Mouse (Mus musculus) MEL (cell line): ENCODE measurements around the gene Rabl2. TPM values are rescaled to one million over a fixed set of nuclear protein-coding genes. Genes with fewer than 3 reads are reported as not detected.

Source experiments
- DNase-seq: peaks from one replicate; pipeline ENCODE4 v3.0.0; 2011; ENCODE audit warnings: low read depth, low spot score
- H3K27ac ChIP-seq: 2 replicates; pipeline ENCODE4 v1.5.1; 2012; ENCODE audit warnings: low read depth, mild to moderate bottlenecking, control low read depth, low read length, moderate library complexity; ENCODE audit not compliant: control insufficient read depth
- H3K27me3 ChIP-seq, 2 experiments: fragments of 150-350 bp in 1 of 2; sonication (generic) in 1 of 2; 2 replicates each; pipeline ENCODE4 v1.6.1; 2012; ENCODE audit warnings: low read length in 2 of 2, mild to moderate bottlenecking in 2 of 2, improper control_type of control experiment in 1 of 2, moderate library complexity in 1 of 2; ENCODE audit not compliant: insufficient read depth in 2 of 2, control insufficient read depth in 1 of 2
- H3K36me3 ChIP-seq, 2 experiments: 2 replicates each; pipeline ENCODE4 v1.6.1; 2012 to 2014; ENCODE audit warnings: low read length in 2 of 2, improper control_type of control experiment in 1 of 2, inconsistent platforms in 1 of 2, mild to moderate bottlenecking in 1 of 2; ENCODE audit not compliant: insufficient read depth in 2 of 2, control insufficient read depth in 1 of 2
- H3K4me1 ChIP-seq, 2 experiments: fragments of 150-350 bp in 1 of 2; sonication (generic) in 1 of 2; 2 replicates each; pipeline ENCODE4 v1.6.1; 2012; ENCODE audit warnings: low read length in 2 of 2, improper control_type of control experiment in 1 of 2, mild to moderate bottlenecking in 1 of 2; ENCODE audit not compliant: insufficient read depth in 2 of 2, control insufficient read depth in 1 of 2
- H3K4me3 ChIP-seq, 2 experiments: fragments of 150-350 bp in 1 of 2; sonication (generic) in 1 of 2; 2 replicates each; pipeline ENCODE4 v1.5.1; 2012; ENCODE audit warnings: low read depth in 2 of 2, low read length in 2 of 2, mild to moderate bottlenecking in 2 of 2, moderate library complexity in 2 of 2, control low read depth in 1 of 2, improper control_type of control experiment in 1 of 2; ENCODE audit not compliant: control insufficient read depth in 1 of 2, insufficient read depth in 1 of 2
- H3K79me2 ChIP-seq: 2 replicates; pipeline ENCODE4 v1.6.1; 2012; ENCODE audit warnings: mild to moderate bottlenecking, low read length, moderate library complexity; ENCODE audit not compliant: control insufficient read depth, poor library complexity, insufficient read depth
- H3K9ac ChIP-seq: 2 replicates; pipeline ENCODE4 v1.6.1; 2012; ENCODE audit warnings: low read depth, mild to moderate bottlenecking, control low read depth, low read length, moderate library complexity; ENCODE audit not compliant: control insufficient read depth, poor library complexity, severe bottlenecking
- H3K9me3 ChIP-seq: fragments of 150-350 bp; sonication (generic); replicated peaks from 2 replicates; pipeline ENCODE4 v1.6.1; 2012; ENCODE audit warnings: mild to moderate bottlenecking, low read length, improper control_type of control experiment, moderate library complexity; ENCODE audit not compliant: insufficient read depth
- CHD2 ChIP-seq: IDR thresholded peaks from 2 replicates; pipeline ENCODE4 v1.6.1; 2011; ENCODE audit warnings: low read length, improper control_type of control experiment
- E2F4 ChIP-seq: IDR thresholded peaks from 2 replicates; pipeline ENCODE4 v1.6.1; 2011; ENCODE audit warnings: low read depth, low read length, improper control_type of control experiment, borderline replicate concordance
- HCFC1 ChIP-seq: IDR thresholded peaks from 2 replicates; pipeline ENCODE4 v1.6.1; 2012; ENCODE audit warnings: low read depth, mild to moderate bottlenecking, inconsistent platforms, low read length, improper control_type of control experiment, moderate library complexity
- KAT2A ChIP-seq: conservative IDR thresholded peaks from 2 replicates; pipeline ENCODE4 v1.6.1; 2012; ENCODE audit warnings: low read depth, low read length, improper control_type of control experiment, inconsistent platforms
- MAX ChIP-seq: IDR thresholded peaks from 2 replicates; pipeline ENCODE4 v1.6.1; 2011; ENCODE audit warnings: low read length, improper control_type of control experiment
- MXI1 ChIP-seq: IDR thresholded peaks from 2 replicates; pipeline ENCODE4 v1.6.1; 2011; ENCODE audit warnings: mild to moderate bottlenecking, low read depth, low read length, improper control_type of control experiment
- NELFE ChIP-seq: IDR thresholded peaks from 2 replicates; pipeline ENCODE4 v1.6.1; 2011; ENCODE audit warnings: low read depth, low read length, improper control_type of control experiment
- POLR2AphosphoS5 ChIP-seq: IDR thresholded peaks from 2 replicates; pipeline ENCODE4 v1.6.1; 2012; ENCODE audit warnings: low read depth, borderline replicate concordance, mild to moderate bottlenecking, inconsistent platforms, low read length, moderate library complexity, mixed read lengths
- RCOR1 ChIP-seq: IDR thresholded peaks from 2 replicates; pipeline ENCODE4 v1.6.1; 2012; ENCODE audit warnings: low read depth, mild to moderate bottlenecking, inconsistent platforms, low read length, improper control_type of control experiment
- SIN3A ChIP-seq: IDR thresholded peaks from 2 replicates; pipeline ENCODE4 v1.6.1; 2012; ENCODE audit warnings: low read length, improper control_type of control experiment, inconsistent platforms
- SMC3 ChIP-seq: IDR thresholded peaks from 2 replicates; pipeline ENCODE4 v1.6.1; 2011; ENCODE audit warnings: low read depth, low read length, improper control_type of control experiment
- TAL1 ChIP-seq: IDR thresholded peaks from 2 replicates; pipeline ENCODE4 v1.6.1; 2012; ENCODE audit warnings: mild to moderate bottlenecking, inconsistent platforms, low read length, moderate library complexity, mixed read lengths
- TBP ChIP-seq: IDR thresholded peaks from 2 replicates; pipeline ENCODE4 v1.8.0; 2011; ENCODE audit warnings: low read depth, low read length, improper control_type of control experiment
- TCF12 ChIP-seq: IDR thresholded peaks from 2 replicates; pipeline ENCODE4 v1.6.1; 2014; ENCODE audit warnings: low read depth, mild to moderate bottlenecking, inconsistent platforms, low read length, improper control_type of control experiment, moderate library complexity
- UBTF ChIP-seq: IDR thresholded peaks from 2 replicates; pipeline ENCODE4 v1.6.1; 2012; ENCODE audit warnings: low read depth, mild to moderate bottlenecking, inconsistent platforms, low read length, improper control_type of control experiment, moderate library complexity, borderline replicate concordance; ENCODE audit not compliant: insufficient read depth
- ZKSCAN1 ChIP-seq: IDR thresholded peaks from 2 replicates; pipeline ENCODE4 v1.6.1; 2012; ENCODE audit warnings: low read depth, mild to moderate bottlenecking, inconsistent platforms, low read length, improper control_type of control experiment, moderate library complexity
- polyA plus RNA-seq, 2 experiments: library from polyadenylated mRNA; stranded (reverse) in 1 of 2; unstranded in 1 of 2; fragments of >175 nt in 1 of 2; fragments of >200 nt in 1 of 2; gene quantifications; 2 replicates each; pipeline versions ENCODE4 v1.2.1 to v1.2.4; 2012; ENCODE audit warnings: low replicate concordance in 2 of 2, low read depth in 1 of 2; ENCODE audit not compliant: insufficient read length in 2 of 2, insufficient read depth in 1 of 2, missing spikeins in 1 of 2
- total RNA-seq: library from RNA; depleted of rRNA; stranded (reverse); fragments of 300-350 nt; gene quantifications from 2 replicates; pipeline ENCODE4 v1.2.3, GENCODE M21; 2012; rRNA removed

Gene Rabl2
- total and polyA plus RNA-seq, 3 experiments, result 3.0 to 10.6 TPM; not detected in 1

- H3K79me2 ChIP-seq, result no peaks in the 10 kb centered on the region
- H3K27me3 ChIP-seq, result no peaks in the 10 kb centered on the region
- DNase-seq, result no peak
- H3K4me3 ChIP-seq, result no peak overlapping the region
- H3K9me3 ChIP-seq, result no peaks in the 10 kb centered on the region
- no peak overlapping the region for H3K9ac ChIP-seq
- TF ChIP-seq MXI1 (no peak), MAX (no peak), TAL1 (no peak), CHD2 (no peak), SIN3A (no peak), POLR2AphosphoS5 (no peak), NELFE (no peak), KAT2A (no peak), SMC3 (no peak), TCF12 (no peak), TBP (no peak), ZKSCAN1 (no peak), RCOR1 (no peak), E2F4 (no peak), UBTF (no peak), HCFC1 (no peak)
- H3K4me1 ChIP-seq, result no peaks in the 10 kb centered on the region
- H3K36me3 ChIP-seq, result no peaks in the 10 kb centered on the region; a peak in 1 of 4 replicates
- no peak overlapping the region for H3K27ac ChIP-seq
Observed at GRCm38 (mm10) chr15:89532924-89533842, 58.5 kb downstream of the Rabl2 start.

Other genes starting within 250 kb of the Rabl2 start
- gene Lmf2, start 236.3 kb downstream of the Rabl2 start, total RNA-seq, result 14.5 and 14.7 TPM in 2 replicates
- gene Lmf2, start 236.3 kb downstream of the Rabl2 start, polyA plus RNA-seq, result 10 to 100 TPM in 1 of 2 experiments, not detected in 1; 52.0 TPM
- gene Ncaph2, start 236.2 kb downstream of the Rabl2 start, total RNA-seq, result 126 and 137 TPM in 2 replicates
- gene Ncaph2, start 236.2 kb downstream of the Rabl2 start, polyA plus RNA-seq, result 100 to 1,000 TPM; 160 to 165 TPM
- 50.2 and 58.9 TPM in 2 replicates for gene Sco2, start 218.1 kb downstream of the Rabl2 start, total RNA-seq
- gene Sco2, start 218.1 kb downstream of the Rabl2 start, polyA plus RNA-seq, result 10 to 100 TPM in 1 of 2 experiments, not detected in 1; 34.6 TPM
- gene Tymp, start 214.9 kb downstream of the Rabl2 start, total RNA-seq, result 0.92 and 1.5 TPM in 2 replicates
- 1 to 10 TPM in 1 of 2 experiments, not detected in 1; 2.0 TPM for gene Tymp, start 214.9 kb downstream of the Rabl2 start, polyA plus RNA-seq
- gene Odf3b, start 212.6 kb downstream of the Rabl2 start, total RNA-seq, result not detected in 2 replicates
- gene Odf3b, start 212.6 kb downstream of the Rabl2 start, polyA plus RNA-seq, result not detected
- not detected in 2 replicates for gene Klhdc7b, start 207.0 kb downstream of the Rabl2 start, total RNA-seq
- gene Klhdc7b, start 207.0 kb downstream of the Rabl2 start, polyA plus RNA-seq, result under 1 TPM in 1 of 2 experiments, not detected in 1; 0.01 TPM
- 0.82 and 1.5 TPM in 2 replicates for gene Syce3, start 181.4 kb downstream of the Rabl2 start, total RNA-seq
- gene Syce3, start 181.4 kb downstream of the Rabl2 start, polyA plus RNA-seq, result 1 to 10 TPM in 1 of 2 experiments, not detected in 1; 1.4 TPM
- 0.92 and 1.4 TPM in 2 replicates for gene Cpt1b, start 166.1 kb downstream of the Rabl2 start, total RNA-seq
- 1 to 10 TPM in 1 of 2 experiments, not detected in 1; 2.0 TPM for gene Cpt1b, start 166.1 kb downstream of the Rabl2 start, polyA plus RNA-seq
- 2.5 and 3.8 TPM in 2 replicates for gene C730034F03Rik, start 162.3 kb downstream of the Rabl2 start, total RNA-seq
- 1 to 10 TPM in 1 of 2 experiments, not detected in 1; 1.6 TPM for gene C730034F03Rik, start 162.3 kb downstream of the Rabl2 start, polyA plus RNA-seq
- gene Gm44502, start 162.2 kb downstream of the Rabl2 start, total RNA-seq, result not detected in 2 replicates
- not detected for gene Gm44502, start 162.2 kb downstream of the Rabl2 start, polyA plus RNA-seq
- 19.3 and 19.5 TPM in 2 replicates for gene Chkb, start 162.0 kb downstream of the Rabl2 start, total RNA-seq
- 10 to 100 TPM in 1 of 2 experiments, not detected in 1; 51.3 TPM for gene Chkb, start 162.0 kb downstream of the Rabl2 start, polyA plus RNA-seq
- gene Mapk8ip2, start 138.0 kb downstream of the Rabl2 start, total RNA-seq, result 0.04 TPM in 1 of 2 replicates, not detected in the other
- gene Mapk8ip2, start 138.0 kb downstream of the Rabl2 start, polyA plus RNA-seq, result under 1 TPM in 1 of 2 experiments, not detected in 1; 0.01 TPM
- 8.4 and 9.1 TPM in 2 replicates for gene Arsa, start 114.5 kb downstream of the Rabl2 start, total RNA-seq
- gene Arsa, start 114.5 kb downstream of the Rabl2 start, polyA plus RNA-seq, result 10 to 100 TPM in 1 of 2 experiments, not detected in 1; 28.1 TPM
- gene Shank3, start 92.3 kb downstream of the Rabl2 start, total RNA-seq, result 7.8 and 14.2 TPM in 2 replicates
- gene Shank3, start 92.3 kb downstream of the Rabl2 start, polyA plus RNA-seq, result 10 to 100 TPM in 1 of 2 experiments, not detected in 1; 20.3 TPM
- gene Acr, start 23.6 kb downstream of the Rabl2 start, total RNA-seq, result not detected in 2 replicates
- gene Acr, start 23.6 kb downstream of the Rabl2 start, polyA plus RNA-seq, result under 1 TPM in 1 of 2 experiments, not detected in 1; 0.15 TPM
- gene Syt10, start 249.9 kb upstream of the Rabl2 start, total RNA-seq, result not detected in 2 replicates
- not detected for gene Syt10, start 249.9 kb upstream of the Rabl2 start, polyA plus RNA-seq